Comparison of ENCODE assay signal across 17 mouse cellular contexts in genomic region chr6:118845180-118845579, GRCm38 (mm10).
A peak's percentile ranks its signal among the peaks of the same experiment; 100 is the strongest.
DNase-seq lines count a peak whose midpoint lies in the region; ATAC-seq lines count a peak whose summit lies in the region.
"Had no signal": no experiment of that assay in that cellular context is flagged by ENCODE, and none has a peak within 500 bp of the region (broad histone marks: within the 10 kb centered on the region; RNA-seq: fewer than 3 reads in every experiment).

No protein-coding gene starts in this region.

- no peaks in the 10 kb centered on the region for H3K27me3 ChIP-seq in forebrain, embryonic 12.5 days
- H3K27me3 ChIP-seq in forebrain, embryonic 10.5 days (ENCODE audit: poor library complexity, severe bottlenecking), result no peaks in the 10 kb centered on the region
- H3K27me3 ChIP-seq in liver, embryonic 15.5 days, result no peaks in the 10 kb centered on the region
- H3K27me3 ChIP-seq in liver, embryonic 12.5 days (replicated peaks), result no peaks in the 10 kb centered on the region
- H3K27me3 ChIP-seq in forebrain, embryonic 14.5 days (replicated peaks; ENCODE audit: control insufficient read depth, insufficient read depth, low read length), result no peaks in the 10 kb centered on the region
- H3K27me3 ChIP-seq: embryonic facial prominence, embryonic 15.5 days; hindbrain, embryonic 13.5 days; intestine, embryonic 15.5 days; Patski had no signal

- H3K9ac ChIP-seq in forebrain, embryonic 12.5 days, result no peak overlapping the region
- no peak overlapping the region for H3K9ac ChIP-seq in liver, embryonic 15.5 days
- no peak overlapping the region for H3K9ac ChIP-seq in liver, embryonic 12.5 days
- no peak overlapping the region for H3K9ac ChIP-seq in forebrain, embryonic 14.5 days (ENCODE audit: low read length)
- H3K9ac ChIP-seq: embryonic facial prominence, embryonic 15.5 days; hindbrain, embryonic 13.5 days; intestine, embryonic 15.5 days had no signal

- 76% methylated on average over 6 of the region's 6 CpGs for WGBS in forebrain, embryonic 12.5 days
- 84% methylated on average over 6 of the region's 6 CpGs for WGBS in forebrain, embryonic 10.5 days
- WGBS in liver, embryonic 15.5 days (ENCODE audit: insufficient replicate concordance), result 32% methylated on average over 6 of the region's 6 CpGs
- 53% methylated on average over 6 of the region's 6 CpGs for WGBS in liver, embryonic 12.5 days (ENCODE audit: insufficient replicate concordance)
- 75% methylated on average over 6 of the region's 6 CpGs for WGBS in forebrain, embryonic 14.5 days

- 0 out of 2 replicates have a peak overlapping the region, but pooled peaks have one; percentile 13 for H3K27ac ChIP-seq in forebrain, embryonic 12.5 days
- no peak overlapping the region for H3K27ac ChIP-seq in forebrain, embryonic 10.5 days
- H3K27ac ChIP-seq in liver, embryonic 15.5 days (replicated peaks), result no peak overlapping the region
- H3K27ac ChIP-seq in liver, embryonic 12.5 days, result no peak overlapping the region
- peak overlapping the region; percentile 53; the same call in 1 of the 2 replicates for H3K27ac ChIP-seq in forebrain, embryonic 14.5 days (ENCODE audit: low read depth, low read length)
- H3K27ac ChIP-seq: embryonic facial prominence, embryonic 15.5 days; gastrocnemius, adult 2 months; heart, embryonic 10.5 days; intestine, embryonic 15.5 days had no signal

- peaks cover 34% of the 10 kb centered on the region for H3K4me1 ChIP-seq in forebrain, embryonic 12.5 days
- peaks cover 33% of the 10 kb centered on the region for H3K4me1 ChIP-seq in forebrain, embryonic 10.5 days
- H3K4me1 ChIP-seq in liver, embryonic 15.5 days (replicated peaks), result peaks cover 35% of the 10 kb centered on the region
- H3K4me1 ChIP-seq in liver, embryonic 12.5 days, result peaks cover 33% of the 10 kb centered on the region
- H3K4me1 ChIP-seq in forebrain, embryonic 14.5 days (ENCODE audit: control insufficient read depth, insufficient read depth, low read length), result peaks cover 16% of the 10 kb centered on the region
- H3K4me1 ChIP-seq: intestine, embryonic 15.5 days had no signal

- ATAC-seq in forebrain, embryonic 12.5 days (ENCODE audit: low FRiP score), result no peak
- ATAC-seq in liver, embryonic 15.5 days (ENCODE audit: insufficient read depth), result 0 out of 2 replicates have a peak, but pooled peaks have one; percentile 19
- no peak for ATAC-seq in liver, embryonic 12.5 days
- ATAC-seq in forebrain, embryonic 14.5 days, result no peak
- ATAC-seq in megakaryocyte progenitor cell, adult 5-6 weeks (replicated peaks; ENCODE audit: poor library complexity), result peak; percentile 47; the same call in 1 of the 2 replicates
- ATAC-seq in granulocyte monocyte progenitor cell, adult 5-6 weeks (replicated peaks; ENCODE audit: poor library complexity, severe bottlenecking), result no peak
- ATAC-seq: activated CD4-positive, CD25-positive, alpha-beta regulatory T cell, adult 4 months; Patski had no signal

- H3K36me3 ChIP-seq in forebrain, embryonic 12.5 days (replicated peaks), result no peaks in the 10 kb centered on the region
- no peaks in the 10 kb centered on the region for H3K36me3 ChIP-seq in forebrain, embryonic 10.5 days (replicated peaks)
- H3K36me3 ChIP-seq in liver, embryonic 15.5 days (replicated peaks), result no peaks in the 10 kb centered on the region
- no peaks in the 10 kb centered on the region for H3K36me3 ChIP-seq in liver, embryonic 12.5 days
- no peaks in the 10 kb centered on the region for H3K36me3 ChIP-seq in forebrain, embryonic 14.5 days (ENCODE audit: control insufficient read depth, insufficient read depth, low read length)
- H3K36me3 ChIP-seq: embryonic facial prominence, embryonic 15.5 days; heart, embryonic 10.5 days; hindbrain, embryonic 13.5 days; intestine, embryonic 15.5 days had no signal

- no peaks in the 10 kb centered on the region for H3K9me3 ChIP-seq in forebrain, embryonic 12.5 days
- no peaks in the 10 kb centered on the region for H3K9me3 ChIP-seq in forebrain, embryonic 10.5 days
- H3K9me3 ChIP-seq in liver, embryonic 15.5 days (replicated peaks), result no peaks in the 10 kb centered on the region
- no peaks in the 10 kb centered on the region for H3K9me3 ChIP-seq in liver, embryonic 12.5 days (replicated peaks)
- no peaks in the 10 kb centered on the region for H3K9me3 ChIP-seq in forebrain, embryonic 14.5 days (replicated peaks; ENCODE audit: control insufficient read depth, low read length)
- H3K9me3 ChIP-seq: embryonic facial prominence, embryonic 15.5 days; heart, embryonic 10.5 days; hindbrain, embryonic 13.5 days; intestine, embryonic 15.5 days had no signal

- DNase-seq in forebrain, embryonic 10.5 days (ENCODE audit: extremely low spot score, low spot score), result no peak
- no peak for DNase-seq in forebrain, embryonic 14.5 days (ENCODE audit: low spot score)
- DNase-seq in thymus, postnatal 0 days (ENCODE audit: low spot score), result no peak
- DNase-seq: gastrocnemius, adult 2 months; gastrocnemius, postnatal 25 days had no signal

- H3K4me2 ChIP-seq in forebrain, embryonic 12.5 days, result no peak overlapping the region
- H3K4me2 ChIP-seq in liver, embryonic 15.5 days, result no peak overlapping the region
- H3K4me2 ChIP-seq in liver, embryonic 12.5 days, result no peak overlapping the region
- no peak overlapping the region for H3K4me2 ChIP-seq in forebrain, embryonic 14.5 days (ENCODE audit: low read length)
- H3K4me2 ChIP-seq: embryonic facial prominence, embryonic 15.5 days; intestine, embryonic 15.5 days had no signal

- no peak overlapping the region for H3K4me3 ChIP-seq in forebrain, embryonic 12.5 days (replicated peaks)
- H3K4me3 ChIP-seq in forebrain, embryonic 10.5 days, result no peak overlapping the region
- no peak overlapping the region for H3K4me3 ChIP-seq in liver, embryonic 15.5 days (replicated peaks)
- H3K4me3 ChIP-seq in liver, embryonic 12.5 days, result no peak overlapping the region
- no peak overlapping the region for H3K4me3 ChIP-seq in forebrain, embryonic 14.5 days (ENCODE audit: low read depth, low read length)
- H3K4me3 ChIP-seq: embryonic facial prominence, embryonic 15.5 days; erythroblast, embryonic 14.5 days; gastrocnemius, adult 2 months; heart, embryonic 10.5 days; hindbrain, embryonic 13.5 days; intestine, embryonic 15.5 days had no signal

Comparison
In these comparisons a context has a peak if more than half of its experiments do, and no peak if none do; other contexts are left out.
1. ATAC-seq: peak in liver, embryonic 15.5 days (single experiment) and megakaryocyte progenitor cell, adult 5-6 weeks (single experiment); none in forebrain, embryonic 12.5 days (single experiment), liver, embryonic 12.5 days (single experiment), forebrain, embryonic 14.5 days (single experiment) and granulocyte monocyte progenitor cell, adult 5-6 weeks (single experiment).
2. H3K27ac ChIP-seq: peak in forebrain, embryonic 12.5 days (single experiment) and forebrain, embryonic 14.5 days (single experiment); none in forebrain, embryonic 10.5 days (single experiment), liver, embryonic 15.5 days (single experiment) and liver, embryonic 12.5 days (single experiment).